Mouse (Mus musculus) heart, embryonic 11.5 days (tissue): Measurements from ENCODE around the gene Psmb9. TPM values are rescaled to one million over a fixed set of nuclear protein-coding genes. Genes with fewer than 3 reads are reported as not detected.

Experiments used
- ATAC-seq: fragments of 200-750 bp; cut with Nextera tagmentation; replicated peaks from 2 replicates; pipeline ENCODE4 v1.8.0; 2017; ENCODE audit warnings: moderate library complexity; ENCODE audit not compliant: insufficient number of reproducible peaks, low FRiP score, low TSS enrichment
- H3K27ac ChIP-seq: fragments of 300-500 bp; sonication (generic); 2 replicates; pipeline ENCODE4 v1.5.1; 2014; ENCODE audit warnings: mild to moderate bottlenecking, low read depth, low read length
- H3K27me3 ChIP-seq: fragments of 300-500 bp; sonication (generic); 2 replicates; pipeline ENCODE4 v1.6.1; 2014; ENCODE audit warnings: mild to moderate bottlenecking, low read length, mixed read lengths; ENCODE audit not compliant: control insufficient read depth, insufficient read depth
- H3K36me3 ChIP-seq: fragments of 300-500 bp; sonication (generic); 2 replicates; pipeline ENCODE4 v1.6.1; 2014; ENCODE audit warnings: mild to moderate bottlenecking, low read length, moderate library complexity, mixed read lengths; ENCODE audit not compliant: control insufficient read depth, insufficient read depth
- H3K4me1 ChIP-seq: fragments of 300-500 bp; sonication (generic); 2 replicates; pipeline ENCODE4 v1.6.1; 2014; ENCODE audit warnings: low read length; ENCODE audit not compliant: control insufficient read depth, insufficient read depth
- H3K4me2 ChIP-seq: fragments of 300-500 bp; sonication (generic); 2 replicates; pipeline ENCODE4 v1.6.1; 2014; ENCODE audit warnings: mild to moderate bottlenecking, moderate library complexity
- H3K4me3 ChIP-seq: fragments of 300-500 bp; sonication (generic); 2 replicates; pipeline ENCODE4 v1.5.1; 2014; ENCODE audit warnings: low read depth, low read length
- H3K9ac ChIP-seq: fragments of 300-500 bp; sonication (generic); 2 replicates; pipeline ENCODE4 v1.6.1; 2014; ENCODE audit warnings: mild to moderate bottlenecking, low read depth, low read length, moderate library complexity
- H3K9me3 ChIP-seq: fragments of 300-500 bp; sonication (generic); replicated peaks from 2 replicates; pipeline ENCODE4 v1.6.1; 2016; ENCODE audit warnings: low read length; ENCODE audit not compliant: control insufficient read depth
- WGBS: fragments of 180-500 bp; shearing (Covaris S2); extraction: QIAGEN DNeasy Blood & Tissue Kit; methylation state at CpG from one replicate; pipeline ENCODE4 v1.1.7; 2014; ENCODE audit not compliant: insufficient replicate concordance; 5-methylcytosine and 5-hydroxymethylcytosine counted together
- polyA plus RNA-seq: library from polyadenylated mRNA; unstranded; fragments of >200 nt; fragmentation: Nextera tagmentation; extraction: Ambion mirVana; gene quantifications from 2 replicates; pipeline ENCODE4 v1.2.1, GENCODE M21; 2014

The Psmb9 gene
- polyA plus RNA-seq, 1 experiment from 2014 or later, result 0.59 TPM

GRCm38 (mm10) chr17:34197904-34198520, 10.4 kb upstream of the Psmb9 start:
- ATAC-seq, result no peak
- H3K4me1 ChIP-seq, result peaks cover 2% of the 10 kb centered on the region; the same call in 1 of the 2 replicates
- H3K36me3 ChIP-seq, result no peaks in the 10 kb centered on the region
- H3K9ac ChIP-seq, result no peak overlapping the region
- H3K9me3 ChIP-seq, result no peaks in the 10 kb centered on the region
- peak overlapping the region; percentile 72 for H3K4me2 ChIP-seq
- H3K27ac ChIP-seq, result no peak overlapping the region
- peak overlapping the region; percentile 28 for H3K4me3 ChIP-seq
- peaks cover 80% of the 10 kb centered on the region for H3K27me3 ChIP-seq
- 2% methylated on average over 32 of the region's 32 CpGs for WGBS

GRCm38 (mm10) chr17:34196941-34197894, 9.7 kb upstream of the Psmb9 start, which contains the start of gene Psmb8:
Gene Psmb8, plus strand, starts transcription at chr17:34197721.
- no peak for ATAC-seq

GRCm38 (mm10) chr17:34196491-34196890, 8.9 kb upstream of the Psmb9 start:
- WGBS, result 26% methylated on average over 12 of the region's 12 CpGs
- Histone ChIP-seq H3K4me1 (peaks cover 2% of the 10 kb centered on the region; the same call in 1 of the 2 replicates), H3K36me3 (no peaks in the 10 kb centered on the region)

More at GRCm38 (mm10) chr17:34196941-34197894, 9.7 kb upstream of the Psmb9 start, which contains the start of gene Psmb8:
- peak within 1 kb of the TSS; percentile 28 for H3K4me3 ChIP-seq
- no peak within 1 kb of the TSS for H3K9ac ChIP-seq
- H3K27me3 ChIP-seq, result peaks cover 87% of the 10 kb centered on the region
- peaks cover 2% of the 10 kb centered on the region; the same call in 1 of the 2 replicates for H3K4me1 ChIP-seq
- no peaks in the 10 kb centered on the region for H3K36me3 ChIP-seq
- no peak within 1 kb of the TSS for H3K27ac ChIP-seq
- H3K9me3 ChIP-seq, result no peaks in the 10 kb centered on the region
- peak within 1 kb of the TSS; percentile 72 for H3K4me2 ChIP-seq
- 2% methylated on average over 41 of the region's 41 CpGs for WGBS

GRCm38 (mm10) chr17:34194723-34195122, 7.2 kb upstream of the Psmb9 start:
- peaks cover 2% of the 10 kb centered on the region; the same call in 1 of the 2 replicates for H3K4me1 ChIP-seq
- H3K4me3 ChIP-seq, result no peak overlapping the region
- H3K4me2 ChIP-seq, result no peak overlapping the region
- no peaks in the 10 kb centered on the region for H3K9me3 ChIP-seq
- no peaks in the 10 kb centered on the region for H3K36me3 ChIP-seq
- no peak for ATAC-seq
- 76% methylated on average over 4 of the region's 4 CpGs for WGBS
- peaks cover 89% of the 10 kb centered on the region for H3K27me3 ChIP-seq
- no peak overlapping the region for H3K9ac ChIP-seq
- H3K27ac ChIP-seq, result no peak overlapping the region

More at GRCm38 (mm10) chr17:34196491-34196890, 8.9 kb upstream of the Psmb9 start:
- H3K27me3 ChIP-seq, result peaks cover 94% of the 10 kb centered on the region
- H3K9ac ChIP-seq, result no peak overlapping the region
- H3K27ac ChIP-seq, result no peak overlapping the region
- H3K4me2 ChIP-seq, result no peak overlapping the region
- no peaks in the 10 kb centered on the region for H3K9me3 ChIP-seq
- ATAC-seq, result no peak
- H3K4me3 ChIP-seq, result 0 out of 2 replicates have a peak overlapping the region, but pooled peaks have one; percentile 10

- Histone ChIP-seq H3K36me3 (no peaks in the 10 kb centered on the region), H3K9ac (no peak overlapping the region), H3K4me2 (no peak overlapping the region), H3K9me3 (no peaks in the 10 kb centered on the region), H3K27me3 (peaks cover 88% of the 10 kb centered on the region), H3K27ac (no peak overlapping the region), H3K4me3 (no peak overlapping the region), H3K4me1 (peaks cover 2% of the 10 kb centered on the region; the same call in 1 of the 2 replicates)
- ATAC-seq, result no peak
- WGBS, result 38% methylated on average over 8 of the region's 8 CpGs
Observed at GRCm38 (mm10) chr17:34193468-34193867, 5.9 kb upstream of the Psmb9 start.

- ATAC-seq, result no peak
- Histone ChIP-seq H3K27me3 (peaks cover 89% of the 10 kb centered on the region), H3K4me3 (no peak overlapping the region), H3K9ac (no peak overlapping the region), H3K36me3 (no peaks in the 10 kb centered on the region), H3K4me2 (no peak overlapping the region), H3K27ac (no peak overlapping the region), H3K9me3 (no peaks in the 10 kb centered on the region), H3K4me1 (peaks cover 5% of the 10 kb centered on the region; the same call in 1 of the 2 replicates)
- WGBS, result 19% methylated on average over 16 of the region's 16 CpGs
Observed at GRCm38 (mm10) chr17:34192852-34193251, 5.3 kb upstream of the Psmb9 start.

- Histone ChIP-seq H3K4me2 (no peak overlapping the region), H3K9me3 (no peaks in the 10 kb centered on the region), H3K4me1 (peaks cover 7% of the 10 kb centered on the region; the same call in 1 of the 2 replicates), H3K27ac (no peak overlapping the region), H3K36me3 (no peaks in the 10 kb centered on the region), H3K9ac (no peak overlapping the region), H3K27me3 (peaks cover 76% of the 10 kb centered on the region), H3K4me3 (no peak overlapping the region)
- WGBS, result 52% methylated on average over 6 of the region's 6 CpGs
- no peak for ATAC-seq
Observed at GRCm38 (mm10) chr17:34188986-34189385, 1.4 kb upstream of the Psmb9 start.

GRCm38 (mm10) chr17:34188010-34188409, 446 bp upstream of the Psmb9 start:
- WGBS, result 5% methylated on average over 20 of the region's 20 CpGs
- ATAC-seq, result no peak; the same call in 1 of the 2 replicates

More at GRCm38 (mm10) chr17:34188010-34188409, 446 bp upstream of the Psmb9 start:
- peaks cover 78% of the 10 kb centered on the region for H3K27me3 ChIP-seq
- peak overlapping the region; percentile 44 for H3K4me3 ChIP-seq
- no peak overlapping the region for H3K27ac ChIP-seq
- H3K9ac ChIP-seq, result peak overlapping the region; percentile 60
- no peaks in the 10 kb centered on the region for H3K9me3 ChIP-seq
- peak overlapping the region; percentile 81 for H3K4me2 ChIP-seq
- no peaks in the 10 kb centered on the region for H3K36me3 ChIP-seq
- peaks cover 7% of the 10 kb centered on the region; the same call in 1 of the 2 replicates for H3K4me1 ChIP-seq
